Mouse (Mus musculus): ENCODE data around the gene Gpatch8.

GRCm38 (mm10) chr11:102429551-102429950, 126.6 kb downstream of the Gpatch8 start:
- TF ChIP-seq ZC3H11A (IDR thresholded peaks at IDR 0.05; ENCODE audit: low read depth, low read length) (no peak), CTCF (IDR thresholded peaks at IDR 0.05 in 2 of 3, conservative IDR thresholded peaks at IDR 0.05 in 1 of 3; ENCODE audit: control insufficient read depth in 1 of 3, insufficient read depth in 1 of 3, low read depth in 2 of 3, low read length in 3 of 3, poor library complexity in 1 of 3, severe bottlenecking in 1 of 3) (no peak), ZNF384 (IDR thresholded peaks at IDR 0.05; ENCODE audit: low read depth, low read length) (no peak), MAX (IDR thresholded peaks at IDR 0.05; ENCODE audit: low read length) (no peak), POLR2A (IDR thresholded peaks at IDR 0.05; ENCODE audit: control insufficient read depth in 1 of 2, insufficient read depth in 1 of 2, low read depth in 1 of 2, low read length in 2 of 2, poor library complexity in 1 of 2) (no peak), JUND (IDR thresholded peaks at IDR 0.05; ENCODE audit: low read depth, low read length) (no peak), MXI1 (IDR thresholded peaks at IDR 0.05; ENCODE audit: low read depth, low read length) (no peak), EP300 (IDR thresholded peaks at IDR 0.05; ENCODE audit: low read depth in 1 of 2, low read length in 2 of 2) (peak; percentile 48 to 62; a peak in 2 of 4 replicates), TAL1 (IDR thresholded peaks at IDR 0.05; ENCODE audit: low read length) (peak; percentile 53), ELF1 (IDR thresholded peaks at IDR 0.05; ENCODE audit: low read depth, low read length) (no peak), ZKSCAN1 (IDR thresholded peaks at IDR 0.05; ENCODE audit: low read depth, low read length) (no peak), SIN3A (IDR thresholded peaks at IDR 0.05; ENCODE audit: low read length) (no peak)
